Mouse (Mus musculus) embryonic facial prominence, embryonic 11.5 days (tissue): ENCODE data around the gene Kbtbd4. TPM values are rescaled to one million over a fixed set of nuclear protein-coding genes. Genes with fewer than 3 reads are reported as not detected.

Experiments
- ATAC-seq: fragments of 200-750 bp; cut with Nextera tagmentation; replicated peaks from 2 replicates; pipeline ENCODE4 v1.8.0; 2017; ENCODE audit warnings: low read depth; ENCODE audit not compliant: insufficient number of reproducible peaks, low FRiP score, low TSS enrichment
- DNase-seq: peaks from one replicate; pipeline ENCODE4 v3.0.0-alpha.2; 2015; ENCODE audit warnings: low spot score
- H3K27ac ChIP-seq: fragments of 300-500 bp; sonication (generic); replicated peaks from 2 replicates; pipeline ENCODE4 v1.5.1; 2014; ENCODE audit warnings: mild to moderate bottlenecking, low read depth, low read length, control low read depth
- H3K27me3 ChIP-seq: fragments of 300-500 bp; sonication (generic); 2 replicates; pipeline ENCODE4 v1.6.1; 2014; ENCODE audit warnings: mild to moderate bottlenecking, low read length, moderate library complexity, mixed read lengths; ENCODE audit not compliant: control insufficient read depth, insufficient read depth
- H3K36me3 ChIP-seq: fragments of 300-500 bp; sonication (generic); replicated peaks from 2 replicates; pipeline ENCODE4 v1.6.1; 2014; ENCODE audit warnings: low read depth, mild to moderate bottlenecking, low read length, moderate library complexity, mixed read lengths; ENCODE audit not compliant: control insufficient read depth, insufficient read depth
- H3K4me1 ChIP-seq: fragments of 300-500 bp; sonication (generic); 2 replicates; pipeline ENCODE4 v1.6.1; 2014; ENCODE audit warnings: low read length, mixed read lengths; ENCODE audit not compliant: control insufficient read depth, insufficient read depth
- H3K4me2 ChIP-seq: fragments of 300-500 bp; sonication (generic); 2 replicates; pipeline ENCODE4 v1.6.1; 2014; ENCODE audit warnings: low read depth, mild to moderate bottlenecking, control low read depth, low read length, moderate library complexity
- H3K4me3 ChIP-seq: fragments of 300-500 bp; sonication (generic); 2 replicates; pipeline ENCODE4 v1.5.1; 2014; ENCODE audit warnings: low read depth, low read length, control low read depth
- H3K9ac ChIP-seq: fragments of 300-500 bp; sonication (generic); replicated peaks from 2 replicates; pipeline ENCODE4 v1.6.1; 2014; ENCODE audit warnings: mild to moderate bottlenecking, control low read depth, low read length
- H3K9me3 ChIP-seq: fragments of 300-500 bp; sonication (generic); replicated peaks from 2 replicates; pipeline ENCODE4 v1.6.1; 2016; ENCODE audit warnings: mild to moderate bottlenecking, low read length, inconsistent platforms, mixed read lengths; ENCODE audit not compliant: control insufficient read depth
- WGBS: fragments of 180-500 bp; shearing (Covaris S2); extraction: QIAGEN DNeasy Blood & Tissue Kit; methylation state at CpG from one replicate; pipeline ENCODE4 v1.1.7; 2014; 5-methylcytosine and 5-hydroxymethylcytosine counted together
- polyA plus RNA-seq: library from polyadenylated mRNA; unstranded; fragments of >200 nt; fragmentation: Nextera tagmentation; extraction: Ambion mirVana; gene quantifications from 2 replicates; pipeline ENCODE4 v1.2.1, GENCODE M21; 2014

Kbtbd4 gene
- polyA plus RNA-seq, 1 experiment from 2014 or later = 53.1 TPM

GRCm38 (mm10) chr2:90913671-90914070 lies 9.1 kb downstream of the Kbtbd4 start:
- Histone ChIP-seq H3K4me3 (no peak overlapping the region), H3K27ac (no peak overlapping the region), H3K9me3 (no peaks in the 10 kb centered on the region), H3K36me3 (peaks cover 7% of the 10 kb centered on the region), H3K9ac (no peak overlapping the region), H3K4me2 (no peak overlapping the region), H3K27me3 (no peaks in the 10 kb centered on the region), H3K4me1 (no peaks in the 10 kb centered on the region; the same call in 1 of the 2 replicates)
- ATAC-seq = no peak
- 91% methylated on average over 2 of the region's 2 CpGs for WGBS
- DNase-seq = no peak

- H3K4me1 ChIP-seq = no peaks in the 10 kb centered on the region; the same call in 1 of the 2 replicates
- no peak overlapping the region for H3K9ac ChIP-seq
- H3K27ac ChIP-seq = no peak overlapping the region
- no peak overlapping the region for H3K4me3 ChIP-seq
- WGBS = 82% methylated on average over 1 of the region's 1 CpGs
- no peak for DNase-seq
- H3K9me3 ChIP-seq = no peaks in the 10 kb centered on the region
- no peak for ATAC-seq
- H3K27me3 ChIP-seq = no peaks in the 10 kb centered on the region
- H3K36me3 ChIP-seq = no peaks in the 10 kb centered on the region; the same call in 1 of the 2 replicates
- no peak overlapping the region; the same call in 1 of the 2 replicates for H3K4me2 ChIP-seq
Observed at GRCm38 (mm10) chr2:90915516-90915915, 11.0 kb downstream of the Kbtbd4 start.

- Histone ChIP-seq H3K9ac (peak overlapping the region; percentile 99), H3K27me3 (no peaks in the 10 kb centered on the region), H3K36me3 (no peaks in the 10 kb centered on the region; the same call in 1 of the 2 replicates), H3K27ac (peak overlapping the region; percentile 86), H3K4me3 (peak overlapping the region; percentile 70), H3K9me3 (no peaks in the 10 kb centered on the region), H3K4me2 (peak overlapping the region; percentile 87), H3K4me1 (no peaks in the 10 kb centered on the region; the same call in 1 of the 2 replicates)
- peak; percentile 10; the same call in 1 of the 2 replicates for ATAC-seq
- DNase-seq = peak; percentile 30
- 25% methylated on average over 7 of the region's 7 CpGs for WGBS
Observed at GRCm38 (mm10) chr2:90916560-90917232, 12.2 kb downstream of the Kbtbd4 start.

GRCm38 (mm10) chr2:90917233-90917998 lies 12.9 kb downstream of the Kbtbd4 start:
- ATAC-seq (peak; percentile 85), DNase-seq (peak; percentile 73)
- no peaks in the 10 kb centered on the region; the same call in 1 of the 2 replicates for H3K36me3 ChIP-seq
- no peaks in the 10 kb centered on the region for H3K9me3 ChIP-seq
- H3K27ac ChIP-seq = peak overlapping the region; percentile 86
- H3K4me3 ChIP-seq = peak overlapping the region; percentile 70
- no peaks in the 10 kb centered on the region; the same call in 1 of the 2 replicates for H3K4me1 ChIP-seq
- H3K9ac ChIP-seq = peak overlapping the region; percentile 99
- WGBS = 1% methylated on average over 65 of the region's 73 CpGs
- no peaks in the 10 kb centered on the region for H3K27me3 ChIP-seq
- H3K4me2 ChIP-seq = peak overlapping the region; percentile 87

DNA sequence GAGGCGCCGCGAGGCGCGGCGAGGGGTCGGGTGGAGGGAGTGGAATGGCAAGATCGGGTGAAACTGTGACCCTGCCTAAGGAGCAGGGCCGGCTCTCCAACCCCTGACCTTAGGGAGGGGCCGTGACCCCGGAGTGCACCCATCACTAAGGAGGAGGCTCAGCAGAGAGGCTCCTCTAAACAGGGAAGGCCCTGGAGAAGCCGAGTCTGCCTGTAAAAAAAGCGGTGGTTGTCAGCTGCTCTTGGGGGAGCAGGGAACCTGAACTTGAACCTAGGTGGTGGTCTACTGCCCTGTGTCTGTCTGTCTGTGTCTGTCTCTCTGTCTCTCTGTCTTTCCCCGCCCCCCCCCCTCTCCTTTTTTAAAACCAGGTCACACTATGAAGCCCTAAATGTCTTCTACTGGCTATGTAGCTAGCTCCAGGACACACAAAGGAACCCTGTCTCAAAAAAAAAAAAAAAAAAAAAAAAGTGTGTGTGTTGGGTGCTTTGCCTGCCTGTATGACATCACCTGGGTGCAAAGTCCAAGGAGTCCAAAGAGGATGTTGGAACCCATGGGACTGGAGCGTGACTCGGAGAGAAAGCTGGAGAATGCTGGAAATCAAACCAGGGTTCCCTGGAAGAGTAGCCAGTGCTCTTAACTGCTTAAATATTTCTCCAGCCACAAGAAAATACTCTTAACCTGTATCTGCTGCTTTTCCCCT lies 13.6 kb downstream of the Kbtbd4 start:
- Histone ChIP-seq H3K27me3 (no peaks in the 10 kb centered on the region), H3K36me3 (no peaks in the 10 kb centered on the region; the same call in 1 of the 2 replicates), H3K4me1 (no peaks in the 10 kb centered on the region; the same call in 1 of the 2 replicates), H3K9me3 (no peaks in the 10 kb centered on the region), H3K9ac (peak overlapping the region; percentile 99), H3K4me3 (peak overlapping the region; percentile 70), H3K27ac (peak overlapping the region; percentile 86), H3K4me2 (peak overlapping the region; percentile 87)
- WGBS = 12% methylated on average over 16 of the region's 16 CpGs
- DNase-seq = no peak
- ATAC-seq = peak; percentile 72

- H3K27ac ChIP-seq = no peak overlapping the region
- no peaks in the 10 kb centered on the region for H3K27me3 ChIP-seq
- no peak overlapping the region for H3K4me2 ChIP-seq
- ATAC-seq = no peak
- DNase-seq = peak; percentile 18
- H3K4me1 ChIP-seq = no peaks in the 10 kb centered on the region; the same call in 1 of the 2 replicates
- WGBS = 71% methylated on average over 1 of the region's 1 CpGs
- no peaks in the 10 kb centered on the region for H3K36me3 ChIP-seq
- no peak overlapping the region for H3K4me3 ChIP-seq
- no peaks in the 10 kb centered on the region for H3K9me3 ChIP-seq
- H3K9ac ChIP-seq = no peak overlapping the region
Observed at GRCm38 (mm10) chr2:90921178-90921577, 16.6 kb downstream of the Kbtbd4 start.

DNA sequence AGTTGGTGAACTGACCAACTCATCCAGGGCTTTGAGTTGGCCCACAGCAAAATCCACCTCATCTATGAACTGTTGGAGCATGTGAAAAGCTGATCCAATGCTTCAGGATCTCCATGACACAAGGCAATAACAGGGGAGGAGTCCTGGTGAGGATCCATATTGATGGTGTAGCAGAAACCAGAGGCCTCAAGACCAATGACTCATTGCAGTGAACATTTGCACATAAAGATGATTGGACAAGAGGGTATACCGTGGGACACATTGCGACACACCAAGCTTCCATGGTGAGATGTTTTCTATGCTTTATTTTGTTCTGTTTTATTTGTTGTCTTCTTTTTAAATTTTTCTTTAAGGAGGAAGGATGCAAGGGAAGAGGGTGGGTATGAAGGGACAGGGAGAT lies 18.1 kb downstream of the Kbtbd4 start:
- no peak for ATAC-seq
- no peak overlapping the region for H3K4me3 ChIP-seq
- H3K9ac ChIP-seq = no peak overlapping the region
- no peaks in the 10 kb centered on the region for H3K9me3 ChIP-seq
- no peak overlapping the region for H3K27ac ChIP-seq
- no peaks in the 10 kb centered on the region for H3K36me3 ChIP-seq
- 97% methylated on average over 2 of the region's 2 CpGs for WGBS
- H3K4me2 ChIP-seq = no peak overlapping the region
- no peaks in the 10 kb centered on the region for H3K27me3 ChIP-seq
- DNase-seq = no peak
- H3K4me1 ChIP-seq = no peaks in the 10 kb centered on the region; the same call in 1 of the 2 replicates
